Mouse (Mus musculus) erythroblast, embryonic 14.5 days (primary cell): ENCODE data around the gene Scaf1.

Source experiments
- GATA1 ChIP-seq: IDR thresholded peaks from 2 replicates; pipeline ENCODE4 v1.6.1; 2012; ENCODE audit warnings: low read length, inconsistent platforms, mixed read lengths
- TAL1 ChIP-seq: IDR thresholded peaks from 3 replicates; pipeline ENCODE4 v1.6.1; 2012; ENCODE audit warnings: low read length, inconsistent platforms, mixed read lengths

DNA sequence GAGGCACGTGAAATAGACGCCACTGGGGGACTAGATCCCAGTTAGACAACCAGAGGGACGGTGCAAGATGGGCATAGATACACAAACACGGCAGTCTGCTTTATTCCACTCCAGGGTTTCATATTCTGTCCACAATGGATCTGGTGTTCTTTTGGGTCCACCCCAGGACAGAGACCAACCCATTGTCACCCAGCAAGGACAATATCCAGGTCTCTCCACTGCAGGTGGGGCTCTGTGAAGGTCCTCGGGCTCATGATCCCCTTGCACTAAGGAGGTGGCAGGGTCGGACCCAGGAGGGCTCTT, 41.1 kb downstream of the Scaf1 start:
- no peak for TF ChIP-seq TAL1
- no peak for TF ChIP-seq GATA1
